Mouse (Mus musculus) neural tube, embryonic 12.5 days (tissue): ENCODE measurements around the gene Tbc1d2. TPM values are rescaled to one million over a fixed set of nuclear protein-coding genes. Genes with fewer than 3 reads are reported as not detected.

Experiments
- polyA plus RNA-seq: library from polyadenylated mRNA; unstranded; fragments of >200 nt; fragmentation: Nextera tagmentation; extraction: Ambion mirVana; gene quantifications from 2 replicates; pipeline ENCODE4 v1.2.1, GENCODE M21; 2016

Tbc1d2 gene
- polyA plus RNA-seq, 1 experiment from 2014 or later, result 1.5 TPM

Other genes with a start within 250 kb of the Tbc1d2 start
- 2.3 and 3.5 TPM in 2 replicates for gene Hemgn, start 236.7 kb downstream of the Tbc1d2 start, polyA plus RNA-seq
- 194 and 196 TPM in 2 replicates for gene Anp32b, start 199.3 kb downstream of the Tbc1d2 start, polyA plus RNA-seq
- gene Nans, start 161.0 kb downstream of the Tbc1d2 start, polyA plus RNA-seq, result 65.4 and 70.7 TPM in 2 replicates
- gene Trim14, start 114.1 kb downstream of the Tbc1d2 start, polyA plus RNA-seq, result 0.66 and 0.72 TPM in 2 replicates
- gene Coro2a, start 48.0 kb downstream of the Tbc1d2 start, polyA plus RNA-seq, result 12.6 and 18.8 TPM in 2 replicates